Mouse (Mus musculus) thymus, adult 2 months (tissue): ENCODE results near the gene Fpgs. TPM values are rescaled to one million over a fixed set of nuclear protein-coding genes. Genes with fewer than 3 reads are reported as not detected.

ENCODE experiments used
- DNase-seq: peaks from one replicate; pipeline ENCODE4 v3.0.0; 2021
- H3K27ac ChIP-seq: fragments of 200-500 bp; 2 replicates; pipeline ENCODE4 v1.5.1; 2012; ENCODE audit warnings: low read length, control low read depth; ENCODE audit not compliant: control insufficient read depth, insufficient read depth
- H3K27me3 ChIP-seq: fragments of 200-500 bp; 2 replicates; pipeline ENCODE4 v1.6.1; 2012; ENCODE audit warnings: mild to moderate bottlenecking, low read length, moderate library complexity, mixed read lengths; ENCODE audit not compliant: control insufficient read depth, insufficient read depth
- H3K36me3 ChIP-seq: fragments of 200-500 bp; 2 replicates; pipeline ENCODE4 v1.6.1; 2012; ENCODE audit warnings: mild to moderate bottlenecking, low read length, moderate library complexity; ENCODE audit not compliant: control insufficient read depth, insufficient read depth
- H3K4me1 ChIP-seq: fragments of 200-500 bp; replicated peaks from 2 replicates; pipeline ENCODE4 v1.6.1; 2012; ENCODE audit warnings: low read length; ENCODE audit not compliant: control insufficient read depth, insufficient read depth
- H3K4me3 ChIP-seq: fragments of 200-500 bp; 2 replicates; pipeline ENCODE4 v1.5.1; 2012; ENCODE audit warnings: mild to moderate bottlenecking, low read length, control low read depth, moderate library complexity; ENCODE audit not compliant: control insufficient read depth, insufficient read depth
- CTCF ChIP-seq: fragments of 200-500 bp; IDR thresholded peaks from 2 replicates; pipeline ENCODE4 v1.5.1; 2012; ENCODE audit warnings: mild to moderate bottlenecking, control low read depth, low read length, moderate library complexity, borderline replicate concordance; ENCODE audit not compliant: control insufficient read depth, poor library complexity, insufficient read depth; ENCODE audit errors: extremely low read depth
- POLR2A ChIP-seq: fragments of 200-500 bp; IDR thresholded peaks from 2 replicates; pipeline ENCODE4 v1.6.1; 2012; ENCODE audit warnings: mild to moderate bottlenecking, low read length, control low read depth, moderate library complexity; ENCODE audit not compliant: control insufficient read depth, poor library complexity, insufficient read depth; ENCODE audit errors: extremely low read depth
- WGBS: fragments of 180-500 bp; shearing (Covaris S2); methylation state at CpG from one replicate; pipeline ENCODE4 v1.1.7; 2018; 5-methylcytosine and 5-hydroxymethylcytosine counted together
- polyA plus RNA-seq: library from polyadenylated mRNA; depleted of rRNA; stranded (reverse); fragments of >200 nt; gene quantifications from 2 replicates; pipeline ENCODE4 v1.2.3, GENCODE M21; 2012

Fpgs gene
- polyA plus RNA-seq, 1 experiment: 61.8 TPM

DNA sequence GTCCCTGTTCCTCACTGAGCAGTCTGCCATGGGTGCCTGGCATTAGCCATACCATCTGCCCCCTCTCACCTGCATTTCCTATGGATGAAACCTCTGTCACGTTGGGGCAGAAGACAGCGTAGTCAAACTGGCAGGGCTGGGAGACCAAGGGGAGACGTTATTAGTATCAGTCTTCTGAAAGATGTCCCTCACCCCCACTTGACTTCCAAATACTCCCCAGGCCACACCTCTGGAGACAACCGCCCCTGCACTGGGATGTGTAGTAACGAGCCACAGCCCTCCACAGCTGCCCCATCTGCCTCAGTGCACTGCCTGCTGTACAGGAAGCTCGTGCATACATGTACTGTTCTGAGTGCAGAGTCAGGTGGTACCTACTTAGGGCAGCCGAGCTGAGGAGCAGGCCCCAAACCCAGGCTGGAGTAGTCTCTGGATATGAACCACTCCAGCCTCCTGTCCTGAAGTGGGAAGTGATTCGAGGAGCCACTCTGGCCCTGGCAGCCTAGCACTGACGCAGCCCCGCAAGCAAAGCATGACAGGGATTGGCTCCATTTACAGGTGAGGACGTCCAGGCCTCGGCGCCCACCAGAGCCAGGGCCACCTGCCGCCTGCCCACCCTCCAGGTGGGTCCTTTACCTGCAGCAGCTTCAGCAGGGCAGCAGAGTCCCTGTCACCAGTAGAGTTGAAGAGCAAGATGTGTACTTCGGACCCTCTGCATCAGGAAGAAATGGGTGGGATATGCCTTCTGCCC is 19.1 kb downstream of the Fpgs start:
- Histone ChIP-seq H3K27ac (no peak overlapping the region), H3K4me1 (peaks cover 14% of the 10 kb centered on the region), H3K4me3 (no peak overlapping the region), H3K27me3 (no peaks in the 10 kb centered on the region), H3K36me3 (no peaks in the 10 kb centered on the region)
- DNase-seq: no peak
- no peak for TF ChIP-seq CTCF
- TF ChIP-seq POLR2A: no peak
- 95% methylated on average over 15 of the region's 15 CpGs for WGBS

DNA sequence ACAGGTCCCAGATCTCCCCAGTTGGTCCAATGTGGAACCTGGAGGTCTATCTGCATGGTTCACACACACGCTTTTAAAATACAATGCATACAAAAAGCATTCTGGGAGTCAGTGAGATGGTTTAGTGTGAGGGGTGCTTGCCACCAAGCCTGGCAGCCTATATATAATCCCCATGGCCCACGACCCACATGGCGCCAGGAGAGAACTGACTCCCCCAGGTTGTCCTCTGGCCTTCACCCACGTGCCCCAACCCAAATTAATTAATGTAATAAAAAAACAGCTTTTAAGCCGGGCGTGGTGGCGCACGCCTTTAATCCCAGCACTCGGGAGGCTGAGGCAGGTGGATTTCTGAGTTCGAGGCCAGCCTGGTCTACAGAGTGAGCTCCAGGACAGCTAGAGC is 20.2 kb downstream of the Fpgs start:
- DNase-seq: no peak
- TF ChIP-seq POLR2A: no peak
- TF ChIP-seq CTCF: no peak
- WGBS: 97% methylated on average over 10 of the region's 10 CpGs
- Histone ChIP-seq H3K27me3 (no peaks in the 10 kb centered on the region), H3K4me3 (no peak overlapping the region), H3K27ac (no peak overlapping the region), H3K36me3 (no peaks in the 10 kb centered on the region), H3K4me1 (peaks cover 14% of the 10 kb centered on the region)

DNA sequence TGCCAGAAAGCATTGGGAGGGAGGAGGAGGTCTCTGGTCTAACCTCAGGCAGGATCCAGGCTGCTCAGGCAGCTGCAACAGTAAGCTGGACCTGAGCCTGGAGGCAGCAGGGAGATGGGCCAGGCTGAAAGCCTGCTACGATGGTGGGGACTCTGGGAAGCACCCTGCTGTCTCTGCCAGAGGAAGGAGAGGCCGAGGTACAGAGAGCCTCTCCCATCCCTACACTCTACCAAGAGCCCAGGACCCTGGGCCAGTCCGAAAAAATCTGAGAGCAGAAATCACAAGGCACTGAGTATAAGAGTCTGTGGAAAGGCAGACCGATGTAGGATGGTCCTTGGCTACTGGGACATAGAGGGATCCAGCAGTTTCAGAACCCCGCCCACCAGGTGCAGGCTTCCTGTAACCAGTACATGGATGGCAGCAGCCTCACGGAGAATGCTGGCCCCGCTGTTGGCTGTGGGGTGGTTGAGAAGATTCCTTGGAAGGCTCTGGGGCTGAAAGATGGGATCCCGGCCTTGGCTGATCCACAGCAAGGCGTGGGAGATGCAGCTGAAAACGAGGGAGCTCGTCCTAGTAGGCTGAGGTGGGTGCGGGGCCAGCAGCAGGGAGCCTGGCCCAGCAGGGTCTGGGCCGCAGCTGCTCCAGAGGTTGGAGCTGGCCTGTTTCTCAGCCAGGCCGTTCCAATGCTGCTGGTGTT is 21.1 kb downstream of the Fpgs start:
- no peaks in the 10 kb centered on the region for H3K36me3 ChIP-seq
- 95% methylated on average over 14 of the region's 14 CpGs for WGBS

GRCm38 (mm10) chr2:32681754-32682153 is 22.2 kb downstream of the Fpgs start:
- no peak for DNase-seq
- 86% methylated on average over 6 of the region's 6 CpGs for WGBS
- Histone ChIP-seq H3K4me1 (peaks cover 11% of the 10 kb centered on the region), H3K27ac (no peak overlapping the region), H3K4me3 (no peak overlapping the region), H3K27me3 (no peaks in the 10 kb centered on the region), H3K36me3 (no peaks in the 10 kb centered on the region)
- no peak for TF ChIP-seq CTCF
- no peak for TF ChIP-seq POLR2A

More for the DNA sequence above, 21.1 kb downstream of the Fpgs start:
- no peak for DNase-seq
- TF ChIP-seq CTCF (no peak), POLR2A (no peak)
- H3K27me3 ChIP-seq: no peaks in the 10 kb centered on the region
- H3K27ac ChIP-seq: no peak overlapping the region
- peaks cover 14% of the 10 kb centered on the region for H3K4me1 ChIP-seq
- H3K4me3 ChIP-seq: no peak overlapping the region

GRCm38 (mm10) chr2:32680961-32681650 is 22.8 kb downstream of the Fpgs start:
- H3K27ac ChIP-seq: no peak overlapping the region
- H3K27me3 ChIP-seq: no peaks in the 10 kb centered on the region
- peaks cover 4% of the 10 kb centered on the region for H3K4me1 ChIP-seq
- 91% methylated on average over 19 of the region's 19 CpGs for WGBS
- no peaks in the 10 kb centered on the region for H3K36me3 ChIP-seq
- DNase-seq: no peak
- no peak overlapping the region for H3K4me3 ChIP-seq
- TF ChIP-seq POLR2A (no peak), CTCF (no peak)

- Histone ChIP-seq H3K27me3 (no peaks in the 10 kb centered on the region), H3K27ac (no peak overlapping the region), H3K4me1 (no peaks in the 10 kb centered on the region), H3K4me3 (no peak overlapping the region), H3K36me3 (no peaks in the 10 kb centered on the region)
- DNase-seq: no peak
- TF ChIP-seq POLR2A (no peak), CTCF (no peak)
- WGBS: 86% methylated on average over 7 of the region's 7 CpGs
Observed at GRCm38 (mm10) chr2:32680051-32680451, 23.9 kb downstream of the Fpgs start.

DNA sequence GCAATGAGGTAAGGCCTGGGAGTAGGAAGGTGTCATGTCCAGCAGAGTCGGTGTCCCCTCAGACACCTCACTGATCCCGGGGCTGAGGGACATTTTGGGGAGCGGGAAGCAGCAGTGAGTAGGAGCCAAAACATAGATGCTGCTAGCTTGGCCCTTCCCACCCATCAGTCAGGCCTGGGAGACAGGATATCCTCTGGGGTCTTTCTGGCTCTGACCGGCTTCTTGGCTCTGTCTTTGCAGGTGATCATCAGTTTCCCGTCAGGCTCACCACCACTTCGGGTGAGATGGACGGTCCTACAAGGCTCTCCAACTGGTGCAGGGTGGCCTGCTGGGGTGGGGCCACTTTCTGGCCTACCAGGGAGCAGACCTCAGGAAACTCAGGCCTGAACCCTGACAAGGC is 26.3 kb downstream of the Fpgs start:
- no peak for TF ChIP-seq CTCF
- Histone ChIP-seq H3K36me3 (no peaks in the 10 kb centered on the region), H3K4me3 (no peak overlapping the region), H3K4me1 (no peaks in the 10 kb centered on the region), H3K27me3 (no peaks in the 10 kb centered on the region), H3K27ac (no peak overlapping the region)
- DNase-seq: no peak
- 97% methylated on average over 7 of the region's 7 CpGs for WGBS
